Mouse (Mus musculus) heart, postnatal 0 days (tissue): ENCODE results near the gene Zfp870. TPM values are rescaled to one million over a fixed set of nuclear protein-coding genes. Genes with fewer than 3 reads are reported as not detected.

ENCODE experiments used
- ATAC-seq: fragments of 200-750 bp; cut with Nextera tagmentation; 2 replicates; pipeline ENCODE4 v1.8.0; 2017; ENCODE audit warnings: low read depth, moderate number of reproducible peaks, moderate library complexity; ENCODE audit not compliant: insufficient read depth
- DNase-seq: peaks from one replicate; pipeline ENCODE4 v3.0.0-alpha.2; 2016; ENCODE audit warnings: low spot score
- H3K27ac ChIP-seq: fragments of 300-500 bp; sonication (generic); 2 replicates; pipeline ENCODE4 v1.5.1; 2014; ENCODE audit warnings: low read depth, mild to moderate bottlenecking
- H3K27me3 ChIP-seq: fragments of 300-500 bp; sonication (generic); 2 replicates; pipeline ENCODE4 v1.6.1; 2014; ENCODE audit warnings: low read length, mixed read lengths; ENCODE audit not compliant: control insufficient read depth, insufficient read depth
- H3K36me3 ChIP-seq: fragments of 300-500 bp; sonication (generic); replicated peaks from 2 replicates; pipeline ENCODE4 v1.6.1; 2014; ENCODE audit warnings: low read length, mixed read lengths; ENCODE audit not compliant: control insufficient read depth, insufficient read depth
- H3K4me1 ChIP-seq: fragments of 300-500 bp; sonication (generic); 2 replicates; pipeline ENCODE4 v1.6.1; 2014; ENCODE audit warnings: antibody characterized with exemption; ENCODE audit not compliant: control insufficient read depth, insufficient read depth
- H3K4me2 ChIP-seq: fragments of 300-500 bp; sonication (generic); 2 replicates; pipeline ENCODE4 v1.6.1; 2014; ENCODE audit warnings: low read depth, mild to moderate bottlenecking, low read length, moderate library complexity
- H3K4me3 ChIP-seq: fragments of 300-500 bp; sonication (generic); 2 replicates; pipeline ENCODE4 v1.5.1; 2014; ENCODE audit warnings: low read depth, low read length
- H3K9ac ChIP-seq: fragments of 300-500 bp; sonication (generic); replicated peaks from 2 replicates; pipeline ENCODE4 v1.6.1; 2014; ENCODE audit warnings: low read depth, low read length, mixed read lengths
- H3K9me3 ChIP-seq: fragments of 300-500 bp; sonication (generic); replicated peaks from 2 replicates; pipeline ENCODE4 v1.6.1; 2016; ENCODE audit warnings: low read length; ENCODE audit not compliant: control insufficient read depth
- CTCF ChIP-seq: IDR thresholded peaks from 2 replicates; pipeline ENCODE4 v1.5.1; 2016; ENCODE audit warnings: antibody characterized with exemption, control low read depth, low read depth
- EP300 ChIP-seq: IDR thresholded peaks from 2 replicates; pipeline ENCODE4 v1.6.1; 2016; ENCODE audit warnings: antibody characterized with exemption, low read depth
- WGBS: fragments of 180-500 bp; shearing (Covaris S2); extraction: QIAGEN DNeasy Blood & Tissue Kit; methylation state at CpG from one replicate; pipeline ENCODE4 v1.1.7; 2014; 5-methylcytosine and 5-hydroxymethylcytosine counted together
- polyA plus RNA-seq: library from polyadenylated mRNA; unstranded; fragments of >200 nt; fragmentation: Nextera tagmentation; extraction: Ambion mirVana; gene quantifications from 2 replicates; pipeline ENCODE4 v1.2.1, GENCODE M21; 2015
- total RNA-seq: library from RNA; depleted of rRNA; stranded (reverse); fragments of >200 nt; gene quantifications from 2 replicates; pipeline ENCODE4 v1.2.3, GENCODE M21; 2014; ENCODE audit warnings: low replicate concordance; rRNA removed

Gene Zfp870
- total RNA-seq (2.4 and 5.0 TPM in 2 replicates), polyA plus RNA-seq (5.2 and 5.9 TPM in 2 replicates)

GRCm38 (mm10) chr17:32891239-32892180 is at the start of gene Zfp870:
Zfp870 (minus strand) TSS chr17:32891642.
- DNase-seq = peak; percentile 96
- TF ChIP-seq CTCF (0 out of 2 replicates have a peak, but pooled peaks have one; percentile 25), EP300 (peak; percentile 71; the same call in 1 of the 2 replicates)

GRCm38 (mm10) chr17:32939831-32940230 is 48.4 kb upstream of the Zfp870 start:
- no peak overlapping the region for H3K4me2 ChIP-seq
- ATAC-seq = no peak
- no peak overlapping the region for H3K4me3 ChIP-seq
- H3K9me3 ChIP-seq = no peaks in the 10 kb centered on the region
- H3K27ac ChIP-seq = no peak overlapping the region
- H3K9ac ChIP-seq = no peak overlapping the region
- WGBS = 71% methylated on average over 4 of the region's 4 CpGs
- no peaks in the 10 kb centered on the region for H3K27me3 ChIP-seq
- no peaks in the 10 kb centered on the region for H3K36me3 ChIP-seq
- TF ChIP-seq EP300 (no peak), CTCF (no peak)
- no peak for DNase-seq
- no peaks in the 10 kb centered on the region for H3K4me1 ChIP-seq

More at GRCm38 (mm10) chr17:32891239-32892180, at the start of gene Zfp870:
- H3K27me3 ChIP-seq = no peaks in the 10 kb centered on the region
- H3K4me1 ChIP-seq = peaks cover 6% of the 10 kb centered on the region
- H3K4me3 ChIP-seq = peak within 1 kb of the TSS; percentile 81
- ATAC-seq = peak; percentile 99
- WGBS = 11% methylated on average over 33 of the region's 33 CpGs
- H3K36me3 ChIP-seq = no peaks in the 10 kb centered on the region
- peak within 1 kb of the TSS; percentile 80 for H3K9ac ChIP-seq
- peak within 1 kb of the TSS; percentile 87 for H3K4me2 ChIP-seq
- peak within 1 kb of the TSS; percentile 88 for H3K27ac ChIP-seq
- H3K9me3 ChIP-seq = no peaks in the 10 kb centered on the region

GRCm38 (mm10) chr17:32927803-32928202 is 36.4 kb upstream of the Zfp870 start:
- H3K9ac ChIP-seq = no peak overlapping the region
- H3K9me3 ChIP-seq = no peaks in the 10 kb centered on the region
- H3K4me1 ChIP-seq = peaks cover 3% of the 10 kb centered on the region
- ATAC-seq = no peak
- H3K36me3 ChIP-seq = no peaks in the 10 kb centered on the region
- TF ChIP-seq EP300 (no peak), CTCF (no peak)
- no peak overlapping the region for H3K27ac ChIP-seq
- no peak for DNase-seq
- no peak overlapping the region for H3K4me2 ChIP-seq
- 65% methylated on average over 5 of the region's 5 CpGs for WGBS
- no peak overlapping the region for H3K4me3 ChIP-seq
- H3K27me3 ChIP-seq = no peaks in the 10 kb centered on the region

GRCm38 (mm10) chr17:32924658-32925312 is 33.3 kb upstream of the Zfp870 start:
- no peaks in the 10 kb centered on the region for H3K27me3 ChIP-seq
- H3K9me3 ChIP-seq = no peaks in the 10 kb centered on the region; the same call in 1 of the 2 replicates
- DNase-seq (peak; percentile 82), ATAC-seq (peak; percentile 96)
- peak overlapping the region; percentile 71 for H3K9ac ChIP-seq
- H3K4me2 ChIP-seq = peak overlapping the region; percentile 89
- H3K27ac ChIP-seq = peak overlapping the region; percentile 67
- TF ChIP-seq CTCF (no peak), EP300 (no peak)
- H3K4me3 ChIP-seq = peak overlapping the region; percentile 61
- peaks cover 3% of the 10 kb centered on the region for H3K4me1 ChIP-seq
- 15% methylated on average over 32 of the region's 32 CpGs for WGBS
- H3K36me3 ChIP-seq = no peaks in the 10 kb centered on the region

- Histone ChIP-seq H3K4me3 (no peak overlapping the region), H3K9ac (no peak overlapping the region), H3K27me3 (no peaks in the 10 kb centered on the region), H3K27ac (no peak overlapping the region), H3K4me1 (peaks cover 3% of the 10 kb centered on the region), H3K36me3 (no peaks in the 10 kb centered on the region), H3K9me3 (no peaks in the 10 kb centered on the region; the same call in 1 of the 2 replicates), H3K4me2 (no peak overlapping the region)
- DNase-seq = no peak
- WGBS = 91% methylated on average over 1 of the region's 1 CpGs
- no peak for ATAC-seq
- no peak for TF ChIP-seq CTCF
- no peak for TF ChIP-seq EP300
These were observed 32.2 kb upstream of the Zfp870 start for GRCm38 (mm10) chr17:32923681-32924080.
